Mouse (Mus musculus): ENCODE measurements around the gene Clip3. TPM values are rescaled to one million over a fixed set of nuclear protein-coding genes. Genes with fewer than 3 reads are reported as not detected.
A peak's percentile ranks its signal among the peaks of the same experiment; 100 is the strongest.

The Clip3 gene
- polyA plus RNA-seq, 1 experiment from 2014 or later, result 23.4 TPM

- Histone ChIP-seq H3K4me1 (replicated peaks) (no peaks in the 10 kb centered on the region), H3K4me3 (replicated peaks) (no peak overlapping the region), H3K9ac (no peak overlapping the region), H3K9me3 (no peaks in the 10 kb centered on the region), H3K36me3 (peaks cover 9% of the 10 kb centered on the region), H3K27ac (no peak overlapping the region), H3K27me3 (replicated peaks) (no peaks in the 10 kb centered on the region), H3K4me2 (replicated peaks) (no peak overlapping the region)
- WGBS, result 58% methylated on average over 3 of the region's 3 CpGs
- ATAC-seq, result no peak
Observed at GRCm38 (mm10) chr7:30300914-30301313, 9.4 kb downstream of the Clip3 start.

- H3K27me3 ChIP-seq (replicated peaks), result no peaks in the 10 kb centered on the region
- no peak overlapping the region for H3K4me2 ChIP-seq (replicated peaks)
- peaks cover 12% of the 10 kb centered on the region for H3K4me1 ChIP-seq (replicated peaks)
- H3K36me3 ChIP-seq, result peaks cover 5% of the 10 kb centered on the region; the same call in 1 of the 2 replicates
- no peak overlapping the region for H3K27ac ChIP-seq
- WGBS, result 91% methylated on average over 16 of the region's 16 CpGs
- no peak overlapping the region for H3K9ac ChIP-seq
- H3K4me3 ChIP-seq (replicated peaks), result no peak overlapping the region
- ATAC-seq, result no peak
- no peaks in the 10 kb centered on the region for H3K9me3 ChIP-seq
Observed at GRCm38 (mm10) chr7:30306083-30306779, 14.7 kb downstream of the Clip3 start.

GRCm38 (mm10) chr7:30308076-30309005 is 16.8 kb downstream of the Clip3 start, which contains the start of gene Alkbh6:
Gene Alkbh6, plus strand, starts transcription at chr7:30308717.
- no peaks in the 10 kb centered on the region for H3K36me3 ChIP-seq
- peaks cover 12% of the 10 kb centered on the region for H3K4me1 ChIP-seq (replicated peaks)
- WGBS, result 5% methylated on average over 27 of the region's 27 CpGs
- H3K4me2 ChIP-seq (replicated peaks), result peak within 1 kb of the TSS; percentile 84
- no peaks in the 10 kb centered on the region for H3K27me3 ChIP-seq (replicated peaks)
- H3K4me3 ChIP-seq (replicated peaks), result peak within 1 kb of the TSS; percentile 66
- no peaks in the 10 kb centered on the region for H3K9me3 ChIP-seq
- H3K27ac ChIP-seq, result peak within 1 kb of the TSS; percentile 54
- peak; percentile 100 for ATAC-seq
- peak within 1 kb of the TSS; percentile 51 for H3K9ac ChIP-seq

- Histone ChIP-seq H3K4me1 (replicated peaks) (peaks cover 15% of the 10 kb centered on the region), H3K9me3 (no peaks in the 10 kb centered on the region), H3K27ac (no peak overlapping the region), H3K27me3 (replicated peaks) (no peaks in the 10 kb centered on the region), H3K4me3 (replicated peaks) (peak overlapping the region; percentile 66), H3K9ac (peak overlapping the region; percentile 51), H3K36me3 (no peaks in the 10 kb centered on the region), H3K4me2 (replicated peaks) (peak overlapping the region; percentile 84)
- 59% methylated on average over 15 of the region's 15 CpGs for WGBS
- ATAC-seq, result no peak
Observed at GRCm38 (mm10) chr7:30309395-30310129, 18.0 kb downstream of the Clip3 start.

- H3K27ac ChIP-seq, result no peak overlapping the region
- H3K4me1 ChIP-seq (replicated peaks), result peaks cover 18% of the 10 kb centered on the region
- no peaks in the 10 kb centered on the region for H3K9me3 ChIP-seq
- no peak overlapping the region for H3K4me2 ChIP-seq (replicated peaks)
- WGBS, result 82% methylated on average over 12 of the region's 12 CpGs
- no peak for ATAC-seq
- H3K9ac ChIP-seq, result no peak overlapping the region
- H3K4me3 ChIP-seq (replicated peaks), result no peak overlapping the region
- no peaks in the 10 kb centered on the region for H3K36me3 ChIP-seq
- H3K27me3 ChIP-seq (replicated peaks), result no peaks in the 10 kb centered on the region
Observed at GRCm38 (mm10) chr7:30310136-30310535, 18.6 kb downstream of the Clip3 start.

- Histone ChIP-seq H3K27ac (no peak overlapping the region), H3K9ac (no peak overlapping the region), H3K4me1 (replicated peaks) (peaks cover 17% of the 10 kb centered on the region), H3K9me3 (no peaks in the 10 kb centered on the region), H3K27me3 (replicated peaks) (no peaks in the 10 kb centered on the region), H3K4me2 (replicated peaks) (no peak overlapping the region), H3K4me3 (replicated peaks) (no peak overlapping the region), H3K36me3 (no peaks in the 10 kb centered on the region)
- 50% methylated on average over 27 of the region's 27 CpGs for WGBS
- no peak for ATAC-seq
Observed at GRCm38 (mm10) chr7:30313666-30314320, 22.3 kb downstream of the Clip3 start.

GRCm38 (mm10) chr7:30314721-30315155 is 23.2 kb downstream of the Clip3 start, which contains the start of gene Syne4:
Gene Syne4, plus strand, starts transcription at chr7:30314807.
- Histone ChIP-seq H3K4me1 (replicated peaks) (peaks cover 10% of the 10 kb centered on the region; the same call in 1 of the 2 replicates), H3K27me3 (replicated peaks) (no peaks in the 10 kb centered on the region), H3K9me3 (no peaks in the 10 kb centered on the region), H3K36me3 (no peaks in the 10 kb centered on the region), H3K4me2 (replicated peaks) (peak within 1 kb of the TSS; percentile 61), H3K27ac (peak within 1 kb of the TSS; percentile 44; the same call in 1 of the 2 replicates), H3K9ac (peak within 1 kb of the TSS; percentile 50), H3K4me3 (replicated peaks) (peak within 1 kb of the TSS; percentile 47)
- WGBS, result 2% methylated on average over 9 of the region's 9 CpGs
- ATAC-seq, result peak; percentile 81

- H3K4me2 ChIP-seq (replicated peaks), result peak overlapping the region; percentile 61
- H3K27me3 ChIP-seq (replicated peaks), result no peaks in the 10 kb centered on the region
- WGBS, result 65% methylated on average over 13 of the region's 13 CpGs
- peak overlapping the region; percentile 47 for H3K4me3 ChIP-seq (replicated peaks)
- no peak overlapping the region for H3K27ac ChIP-seq
- no peaks in the 10 kb centered on the region for H3K36me3 ChIP-seq
- H3K4me1 ChIP-seq (replicated peaks), result peaks cover 14% of the 10 kb centered on the region; the same call in 1 of the 2 replicates
- ATAC-seq, result no peak
- peak overlapping the region; percentile 50 for H3K9ac ChIP-seq
- no peaks in the 10 kb centered on the region for H3K9me3 ChIP-seq
Observed at GRCm38 (mm10) chr7:30315559-30316529, 24.3 kb downstream of the Clip3 start.

- H3K4me3 ChIP-seq (replicated peaks), result no peak overlapping the region
- 96% methylated on average over 3 of the region's 3 CpGs for WGBS
- H3K27ac ChIP-seq, result no peak overlapping the region
- peaks cover 20% of the 10 kb centered on the region for H3K4me1 ChIP-seq (replicated peaks)
- H3K36me3 ChIP-seq, result no peaks in the 10 kb centered on the region
- no peak for ATAC-seq
- H3K27me3 ChIP-seq (replicated peaks), result no peaks in the 10 kb centered on the region
- no peak overlapping the region for H3K4me2 ChIP-seq (replicated peaks)
- H3K9ac ChIP-seq, result no peak overlapping the region
- no peaks in the 10 kb centered on the region for H3K9me3 ChIP-seq
Observed at GRCm38 (mm10) chr7:30318142-30318541, 26.6 kb downstream of the Clip3 start.

GRCm38 (mm10) chr7:30320946-30321345 is 29.4 kb downstream of the Clip3 start:
- no peak overlapping the region for H3K4me3 ChIP-seq (replicated peaks)
- H3K27ac ChIP-seq, result 0 out of 2 replicates have a peak overlapping the region, but pooled peaks have one; percentile 40
- ATAC-seq, result no peak
- H3K36me3 ChIP-seq, result no peaks in the 10 kb centered on the region
- 74% methylated on average over 2 of the region's 2 CpGs for WGBS
- H3K27me3 ChIP-seq (replicated peaks), result no peaks in the 10 kb centered on the region
- H3K4me2 ChIP-seq (replicated peaks), result peak overlapping the region; percentile 87
- H3K9me3 ChIP-seq, result no peaks in the 10 kb centered on the region
- peaks cover 10% of the 10 kb centered on the region for H3K4me1 ChIP-seq (replicated peaks)
- 0 out of 2 replicates have a peak overlapping the region, but pooled peaks have one; percentile 4 for H3K9ac ChIP-seq
